Mouse (Mus musculus) neural tube, embryonic 14.5 days (tissue): Measurements from ENCODE around the gene Plcb1. TPM values are rescaled to one million over a fixed set of nuclear protein-coding genes. Genes with fewer than 3 reads are reported as not detected.
A peak's percentile ranks its signal among the peaks of the same experiment; 100 is the strongest.

Source experiments
- ATAC-seq: fragments of 200-750 bp; cut with Nextera tagmentation; 2 replicates; pipeline ENCODE4 v1.8.0; 2017; ENCODE audit warnings: low read depth, mild to moderate bottlenecking, moderate TSS enrichment, moderate library complexity
- H3K27ac ChIP-seq: fragments of 300-500 bp; sonication (generic); 2 replicates; pipeline ENCODE4 v1.5.1; 2014; ENCODE audit warnings: low read depth, mild to moderate bottlenecking, control low read depth, low read length, moderate library complexity, mixed read lengths
- H3K27me3 ChIP-seq: fragments of 300-500 bp; sonication (generic); 2 replicates; pipeline ENCODE4 v1.6.1; 2014; ENCODE audit warnings: low read length; ENCODE audit not compliant: control insufficient read depth, insufficient read depth
- H3K36me3 ChIP-seq: fragments of 300-500 bp; sonication (generic); 2 replicates; pipeline ENCODE4 v1.6.1; 2014; ENCODE audit warnings: low read length, mixed read lengths; ENCODE audit not compliant: control insufficient read depth, insufficient read depth
- H3K4me1 ChIP-seq: fragments of 300-500 bp; sonication (generic); 2 replicates; pipeline ENCODE4 v1.6.1; 2014; ENCODE audit warnings: low read length; ENCODE audit not compliant: control insufficient read depth, insufficient read depth
- H3K4me2 ChIP-seq: fragments of 300-500 bp; sonication (generic); 2 replicates; pipeline ENCODE4 v1.6.1; 2014; ENCODE audit warnings: mild to moderate bottlenecking, low read depth, low read length, control low read depth
- H3K4me3 ChIP-seq: fragments of 300-500 bp; sonication (generic); 2 replicates; pipeline ENCODE4 v1.5.1; 2014; ENCODE audit warnings: low read depth, low read length, control low read depth, mixed read lengths
- H3K9ac ChIP-seq: fragments of 300-500 bp; sonication (generic); replicated peaks from 2 replicates; pipeline ENCODE4 v1.6.1; 2014; ENCODE audit warnings: low read depth, mild to moderate bottlenecking, control low read depth, low read length, mixed read lengths
- H3K9me3 ChIP-seq: fragments of 300-500 bp; sonication (generic); 2 replicates; pipeline ENCODE4 v1.6.1; 2016; ENCODE audit warnings: low read length; ENCODE audit not compliant: control insufficient read depth
- WGBS: fragments of 180-500 bp; shearing (Covaris S2); extraction: QIAGEN DNeasy Blood & Tissue Kit; methylation state at CpG from one replicate; pipeline ENCODE4 v1.1.7; 2014; 5-methylcytosine and 5-hydroxymethylcytosine counted together
- polyA plus RNA-seq: library from polyadenylated mRNA; unstranded; fragments of >200 nt; fragmentation: Nextera tagmentation; extraction: Ambion mirVana; gene quantifications from 2 replicates; pipeline ENCODE4 v1.2.1, GENCODE M21; 2014

Gene Plcb1
- polyA plus RNA-seq: 114 and 118 TPM in 2 replicates

GRCm38 (mm10) chr2:134785970-134786855 lies at the start of gene Plcb1:
Gene Plcb1 (plus strand): TSS chr2:134786067.
- H3K27ac ChIP-seq: peak within 1 kb of the TSS; percentile 88

GRCm38 (mm10) chr2:134755537-134755936 lies 30.3 kb upstream of the Plcb1 start:
- Histone ChIP-seq H3K9me3 (no peaks in the 10 kb centered on the region), H3K4me3 (no peak overlapping the region), H3K4me1 (no peaks in the 10 kb centered on the region), H3K36me3 (no peaks in the 10 kb centered on the region), H3K27me3 (no peaks in the 10 kb centered on the region), H3K27ac (no peak overlapping the region), H3K4me2 (no peak overlapping the region), H3K9ac (no peak overlapping the region)
- no peak for ATAC-seq

More at GRCm38 (mm10) chr2:134785970-134786855, at the start of gene Plcb1:
- H3K9me3 ChIP-seq: no peaks in the 10 kb centered on the region
- H3K4me1 ChIP-seq: peaks cover 12% of the 10 kb centered on the region
- H3K36me3 ChIP-seq: no peaks in the 10 kb centered on the region
- H3K4me2 ChIP-seq: peak within 1 kb of the TSS; percentile 83
- peak within 1 kb of the TSS; percentile 83 for H3K9ac ChIP-seq
- H3K27me3 ChIP-seq: no peaks in the 10 kb centered on the region
- peak within 1 kb of the TSS; percentile 73 for H3K4me3 ChIP-seq
- under 1% methylated on average over 78 of the region's 88 CpGs for WGBS
- peak; percentile 97 for ATAC-seq

- Histone ChIP-seq H3K9ac (no peak overlapping the region), H3K36me3 (no peaks in the 10 kb centered on the region), H3K27me3 (no peaks in the 10 kb centered on the region), H3K4me2 (no peak overlapping the region), H3K4me3 (no peak overlapping the region), H3K9me3 (no peaks in the 10 kb centered on the region), H3K4me1 (no peaks in the 10 kb centered on the region), H3K27ac (no peak overlapping the region)
- 72% methylated on average over 1 of the region's 1 CpGs for WGBS
- ATAC-seq: no peak
Observed at GRCm38 (mm10) chr2:134756086-134756485, 29.8 kb upstream of the Plcb1 start.

- Histone ChIP-seq H3K9ac (no peak overlapping the region), H3K4me2 (no peak overlapping the region), H3K27ac (no peak overlapping the region), H3K4me1 (no peaks in the 10 kb centered on the region), H3K27me3 (no peaks in the 10 kb centered on the region), H3K9me3 (no peaks in the 10 kb centered on the region), H3K36me3 (no peaks in the 10 kb centered on the region), H3K4me3 (no peak overlapping the region)
- 91% methylated on average over 1 of the region's 1 CpGs for WGBS
- ATAC-seq: no peak
Observed at GRCm38 (mm10) chr2:134761029-134761428, 24.8 kb upstream of the Plcb1 start.

- 97% methylated on average over 8 of the region's 8 CpGs for WGBS
- H3K4me2 ChIP-seq: no peak overlapping the region
- no peaks in the 10 kb centered on the region for H3K27me3 ChIP-seq
- no peak overlapping the region for H3K4me3 ChIP-seq
- no peaks in the 10 kb centered on the region for H3K36me3 ChIP-seq
- H3K9ac ChIP-seq: no peak overlapping the region
- ATAC-seq: no peak
- no peak overlapping the region for H3K27ac ChIP-seq
- no peaks in the 10 kb centered on the region for H3K4me1 ChIP-seq
- no peaks in the 10 kb centered on the region for H3K9me3 ChIP-seq
Observed at GRCm38 (mm10) chr2:134763406-134763990, 22.4 kb upstream of the Plcb1 start.

- no peaks in the 10 kb centered on the region for H3K36me3 ChIP-seq
- H3K9ac ChIP-seq: no peak overlapping the region
- WGBS: 99% methylated on average over 2 of the region's 2 CpGs
- no peak overlapping the region for H3K4me2 ChIP-seq
- no peaks in the 10 kb centered on the region for H3K9me3 ChIP-seq
- no peaks in the 10 kb centered on the region for H3K4me1 ChIP-seq
- H3K27me3 ChIP-seq: no peaks in the 10 kb centered on the region
- ATAC-seq: no peak
- no peak overlapping the region for H3K4me3 ChIP-seq
- no peak overlapping the region for H3K27ac ChIP-seq
Observed at GRCm38 (mm10) chr2:134764506-134764905, 21.4 kb upstream of the Plcb1 start.

GRCm38 (mm10) chr2:134779826-134780225 lies 6.0 kb upstream of the Plcb1 start:
- Histone ChIP-seq H3K9me3 (no peaks in the 10 kb centered on the region), H3K36me3 (no peaks in the 10 kb centered on the region), H3K27ac (no peak overlapping the region), H3K4me1 (no peaks in the 10 kb centered on the region), H3K9ac (no peak overlapping the region), H3K27me3 (no peaks in the 10 kb centered on the region), H3K4me3 (no peak overlapping the region), H3K4me2 (no peak overlapping the region)
- ATAC-seq: no peak
- 72% methylated on average over 5 of the region's 5 CpGs for WGBS

- no peaks in the 10 kb centered on the region for H3K9me3 ChIP-seq
- H3K36me3 ChIP-seq: no peaks in the 10 kb centered on the region
- no peaks in the 10 kb centered on the region for H3K27me3 ChIP-seq
- ATAC-seq: no peak
- no peak overlapping the region for H3K4me2 ChIP-seq
- H3K27ac ChIP-seq: no peak overlapping the region
- H3K4me1 ChIP-seq: no peaks in the 10 kb centered on the region
- no peak overlapping the region for H3K4me3 ChIP-seq
- H3K9ac ChIP-seq: no peak overlapping the region
Observed at GRCm38 (mm10) chr2:134780316-134780715, 5.6 kb upstream of the Plcb1 start.

GRCm38 (mm10) chr2:134786856-134787250 lies 986 bp downstream of the Plcb1 start:
- Histone ChIP-seq H3K4me3 (peak overlapping the region; percentile 73), H3K9me3 (no peaks in the 10 kb centered on the region), H3K4me2 (peak overlapping the region; percentile 83), H3K27ac (no peak overlapping the region; the same call in 1 of the 2 replicates), H3K36me3 (no peaks in the 10 kb centered on the region), H3K27me3 (no peaks in the 10 kb centered on the region), H3K4me1 (peaks cover 12% of the 10 kb centered on the region), H3K9ac (peak overlapping the region; percentile 83)
- whole genome bisulfite sequencing: 11% methylated on average over 6 of the region's 6 CpGs
- peak; percentile 2; the same call in 1 of the 2 replicates for ATAC-seq
